8 mouse cellular contexts compared by ENCODE assay signal in the genomic region with DNA sequence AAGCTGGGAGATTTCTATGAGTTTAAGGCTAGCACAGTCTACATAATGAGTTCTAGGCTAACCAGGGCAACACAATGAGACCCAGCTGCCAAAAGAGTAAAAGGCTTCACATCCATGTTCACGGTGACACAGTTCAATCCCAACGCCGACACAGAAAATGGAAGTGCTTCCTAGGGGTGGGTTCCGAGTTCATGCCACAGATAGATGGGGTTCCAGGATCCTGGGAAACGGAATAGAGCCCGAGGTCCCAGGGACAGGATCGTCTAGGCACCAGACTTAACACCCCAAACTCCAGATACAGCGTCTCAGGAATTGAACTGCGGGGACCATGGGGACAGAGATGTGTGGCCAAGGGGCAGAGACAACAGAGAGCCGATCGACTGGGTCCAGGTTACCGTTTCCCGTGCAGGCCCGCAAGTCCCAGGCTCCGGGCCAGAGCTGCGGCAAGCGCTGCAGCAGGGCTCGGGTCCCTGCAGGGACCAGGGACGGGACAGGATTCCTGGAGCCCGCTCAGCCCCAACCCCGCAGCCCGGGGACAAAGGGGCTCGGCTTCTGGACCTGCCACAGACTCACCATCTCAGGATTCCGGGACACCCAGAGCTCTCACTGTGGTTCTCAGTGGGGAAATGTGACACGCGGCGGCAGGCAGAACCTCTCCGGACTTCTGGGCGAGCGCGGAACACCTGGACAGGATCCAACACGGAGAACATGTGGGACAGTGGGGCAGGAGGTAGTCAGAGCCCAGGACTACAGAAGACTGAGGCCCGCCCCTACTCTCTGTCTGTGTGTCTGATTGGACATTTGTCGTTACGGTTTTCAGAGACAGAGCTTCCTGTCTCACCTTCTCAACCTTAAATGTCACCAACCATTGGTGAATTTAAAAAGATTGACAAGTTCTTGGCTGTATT. TPM values are rescaled to one million over a fixed set of nuclear protein-coding genes. Genes with fewer than 3 reads are reported as not detected.
DNase-seq lines count a peak whose midpoint lies in the region; ATAC-seq and TF ChIP-seq lines count a peak whose summit lies in the region.

TSS of gene Zfp599 (minus strand) at position 712 of the 908 bp plus-strand sequence.

- peak within 1 kb of the TSS; percentile 36; the same call in 1 of the 2 replicates for H3K27ac ChIP-seq in forebrain, embryonic 14.5 days (ENCODE audit: low read depth, low read length)
- H3K27ac ChIP-seq in liver, postnatal 0 days (ENCODE audit: low read depth): peak within 1 kb of the TSS; percentile 5; the same call in 1 of the 2 replicates
- no peak within 1 kb of the TSS for H3K27ac ChIP-seq in neural tube, embryonic 14.5 days (ENCODE audit: low read depth, low read length)

- peak; percentile 33 for DNase-seq in G1E (ENCODE audit: low spot score)
- DNase-seq in cerebellum, adult 11-12 months: peak; percentile 82
- peak; percentile 89 for DNase-seq in forebrain, embryonic 14.5 days (ENCODE audit: low spot score)
- peak; percentile 19 for DNase-seq in heart, postnatal 25 days (ENCODE audit: low spot score)
- DNase-seq in layer of hippocampus, adult 11-12 months (ENCODE audit: low spot score): peak; percentile 56
- peak; percentile 78 for DNase-seq in liver, postnatal 0 days
- peak; percentile 72 for DNase-seq in testis, postnatal 10 days (ENCODE audit: low spot score)

- peaks cover 34% of the 10 kb centered on the region for H3K4me1 ChIP-seq in G1E (ENCODE audit: insufficient read depth, low read depth, low read length)
- H3K4me1 ChIP-seq in forebrain, embryonic 14.5 days (ENCODE audit: control insufficient read depth, insufficient read depth, low read length): no peaks in the 10 kb centered on the region
- H3K4me1 ChIP-seq in liver, postnatal 0 days (ENCODE audit: insufficient read depth): 0 out of 2 replicates have a peak, but pooled peaks cover 2% of the 10 kb centered on the region
- no peaks in the 10 kb centered on the region for H3K4me1 ChIP-seq in neural tube, embryonic 14.5 days (ENCODE audit: control insufficient read depth, insufficient read depth, low read length)

- TF ChIP-seq EP300 in liver, postnatal 0 days (IDR thresholded peaks at IDR 0.05; ENCODE audit: low read depth): no peak

- TF ChIP-seq CTCF in G1E (IDR thresholded peaks at IDR 0.05; ENCODE audit: low read depth, low read length): no peak
- no peak for TF ChIP-seq CTCF in liver, postnatal 0 days (IDR thresholded peaks at IDR 0.05; ENCODE audit: low read depth)

- H3K27me3 ChIP-seq in G1E (ENCODE audit: insufficient read depth, low read length): peaks cover 7% of the 10 kb centered on the region
- H3K27me3 ChIP-seq in forebrain, embryonic 14.5 days (replicated peaks; ENCODE audit: control insufficient read depth, insufficient read depth, low read length): no peaks in the 10 kb centered on the region
- H3K27me3 ChIP-seq in liver, postnatal 0 days (ENCODE audit: insufficient read depth, low read length): no peaks in the 10 kb centered on the region
- no peaks in the 10 kb centered on the region for H3K27me3 ChIP-seq in neural tube, embryonic 14.5 days (ENCODE audit: control insufficient read depth, insufficient read depth, low read length)

- 1% methylated on average over 35 of the region's 35 CpGs for WGBS in forebrain, embryonic 14.5 days
- WGBS in liver, postnatal 0 days (ENCODE audit: insufficient replicate concordance): under 1% methylated on average over 35 of the region's 35 CpGs
- WGBS in neural tube, embryonic 14.5 days: 1% methylated on average over 35 of the region's 35 CpGs

- H3K4me2 ChIP-seq in forebrain, embryonic 14.5 days (ENCODE audit: low read length): peak within 1 kb of the TSS; percentile 69
- H3K4me2 ChIP-seq in liver, postnatal 0 days (ENCODE audit: low read depth, low read length): peak within 1 kb of the TSS; percentile 92
- peak within 1 kb of the TSS; percentile 71 for H3K4me2 ChIP-seq in neural tube, embryonic 14.5 days (ENCODE audit: low read depth, low read length)

- ATAC-seq in G1E (ENCODE audit: extremely low read depth, insufficient number of reproducible peaks, low FRiP score, poor library complexity, severe bottlenecking): peak; percentile 75
- peak; percentile 96 for ATAC-seq in forebrain, embryonic 14.5 days
- peak; percentile 98 for ATAC-seq in liver, postnatal 0 days
- ATAC-seq in neural tube, embryonic 14.5 days (ENCODE audit: low read depth): peak; percentile 95

- peak within 1 kb of the TSS; percentile 73 for H3K4me3 ChIP-seq in G1E (ENCODE audit: low read depth, low read length)
- H3K4me3 ChIP-seq in forebrain, embryonic 14.5 days (ENCODE audit: low read depth, low read length): peak within 1 kb of the TSS; percentile 61
- H3K4me3 ChIP-seq in liver, postnatal 0 days (ENCODE audit: low read depth, low read length): peak within 1 kb of the TSS; percentile 71
- peak within 1 kb of the TSS; percentile 56 for H3K4me3 ChIP-seq in neural tube, embryonic 14.5 days (ENCODE audit: low read depth, low read length)

- peaks cover 10% of the 10 kb centered on the region for H3K36me3 ChIP-seq in G1E (replicated peaks)
- peaks cover 6% of the 10 kb centered on the region; the same call in 1 of the 2 replicates for H3K36me3 ChIP-seq in forebrain, embryonic 14.5 days (ENCODE audit: control insufficient read depth, insufficient read depth, low read length)
- H3K36me3 ChIP-seq in liver, postnatal 0 days (replicated peaks; ENCODE audit: insufficient read depth, low read length): no peaks in the 10 kb centered on the region
- H3K36me3 ChIP-seq in neural tube, embryonic 14.5 days (ENCODE audit: control insufficient read depth, insufficient read depth, low read length): no peaks in the 10 kb centered on the region

- peak within 1 kb of the TSS; percentile 93 for H3K9ac ChIP-seq in forebrain, embryonic 14.5 days (ENCODE audit: low read length)
- peak within 1 kb of the TSS; percentile 79 for H3K9ac ChIP-seq in liver, postnatal 0 days (replicated peaks)
- peak within 1 kb of the TSS; percentile 73 for H3K9ac ChIP-seq in neural tube, embryonic 14.5 days (replicated peaks; ENCODE audit: low read depth, low read length)

- H3K9me3 ChIP-seq in G1E (replicated peaks): peaks cover 5% of the 10 kb centered on the region
- no peaks in the 10 kb centered on the region; the same call in 1 of the 2 replicates for H3K9me3 ChIP-seq in forebrain, embryonic 14.5 days (replicated peaks; ENCODE audit: control insufficient read depth, low read length)
- H3K9me3 ChIP-seq in liver, postnatal 0 days (ENCODE audit: low read length): no peaks in the 10 kb centered on the region
- no peaks in the 10 kb centered on the region for H3K9me3 ChIP-seq in neural tube, embryonic 14.5 days (ENCODE audit: control insufficient read depth, low read length)

- intact Hi-C loops in heart, postnatal 25 days (cut with DNase I): no loop called here

RNA-seq across cellular contexts. Expression of gene Zfp599, which starts in this region (rescaled TPM):
- 4.4 and 4.9 TPM in 2 replicates for total RNA-seq in G1E (2014; fragmentation: Nextera tagmentation)
- 1.1 and 2.0 TPM in 2 replicates for total RNA-seq in G1E (2017)
- polyA plus RNA-seq in G1E (2012): 0.07 and 0.13 TPM in 2 replicates
- polyA plus RNA-seq in forebrain, embryonic 14.5 days (2014; fragmentation: Nextera tagmentation; extraction: Ambion mirVana): 14.0 and 15.3 TPM in 2 replicates
- under 1 TPM; 0.26 to 0.31 TPM for total RNA-seq in heart, postnatal 25 days (2021)
- polyA plus RNA-seq in liver, postnatal 0 days (2015; fragmentation: Nextera tagmentation; extraction: Ambion mirVana): 0.69 and 0.99 TPM in 2 replicates
- polyA plus RNA-seq in neural tube, embryonic 14.5 days (2014; fragmentation: Nextera tagmentation; extraction: Ambion mirVana): 9.0 and 10.8 TPM in 2 replicates

Comparison
In these comparisons a context has a peak if more than half of its experiments do, and no peak if none do; other contexts are left out.
1. Peak in DNase-seq in heart, postnatal 25 days; RNA of the gene not detected or under 1 TPM.
2. Peak in DNase-seq, ATAC-seq, H3K4me3 ChIP-seq, H3K27ac ChIP-seq, H3K9ac ChIP-seq and H3K4me2 ChIP-seq in liver, postnatal 0 days; RNA of the gene not detected or under 1 TPM.
3. DNase-seq: peak in every context shown above with its lines; median percentile 89 in forebrain, embryonic 14.5 days; 82 in cerebellum, adult 11-12 months; 78 in liver, postnatal 0 days; 72 in testis, postnatal 10 days; 56 in layer of hippocampus, adult 11-12 months; 33 in G1E; 19 in heart, postnatal 25 days.